Mouse (Mus musculus) T-helper 1 cell (primary cell): Measurements from ENCODE around the gene Pfkl.
"Not testable (repeated sequence)": the region's sequence is repeated elsewhere in the genome, so short reads cannot be mapped to it uniquely, and the experiment has no call there.

Experiments
- in situ Hi-C: fragments of 300-600 bp; cut with MboI, MseI; formaldehyde crosslinking; loops from one replicate; pipeline ENCODE4 v1.15.1; 2025; ENCODE audit warnings: high pct_unique_total_duplicates

Pfkl gene

DNA sequence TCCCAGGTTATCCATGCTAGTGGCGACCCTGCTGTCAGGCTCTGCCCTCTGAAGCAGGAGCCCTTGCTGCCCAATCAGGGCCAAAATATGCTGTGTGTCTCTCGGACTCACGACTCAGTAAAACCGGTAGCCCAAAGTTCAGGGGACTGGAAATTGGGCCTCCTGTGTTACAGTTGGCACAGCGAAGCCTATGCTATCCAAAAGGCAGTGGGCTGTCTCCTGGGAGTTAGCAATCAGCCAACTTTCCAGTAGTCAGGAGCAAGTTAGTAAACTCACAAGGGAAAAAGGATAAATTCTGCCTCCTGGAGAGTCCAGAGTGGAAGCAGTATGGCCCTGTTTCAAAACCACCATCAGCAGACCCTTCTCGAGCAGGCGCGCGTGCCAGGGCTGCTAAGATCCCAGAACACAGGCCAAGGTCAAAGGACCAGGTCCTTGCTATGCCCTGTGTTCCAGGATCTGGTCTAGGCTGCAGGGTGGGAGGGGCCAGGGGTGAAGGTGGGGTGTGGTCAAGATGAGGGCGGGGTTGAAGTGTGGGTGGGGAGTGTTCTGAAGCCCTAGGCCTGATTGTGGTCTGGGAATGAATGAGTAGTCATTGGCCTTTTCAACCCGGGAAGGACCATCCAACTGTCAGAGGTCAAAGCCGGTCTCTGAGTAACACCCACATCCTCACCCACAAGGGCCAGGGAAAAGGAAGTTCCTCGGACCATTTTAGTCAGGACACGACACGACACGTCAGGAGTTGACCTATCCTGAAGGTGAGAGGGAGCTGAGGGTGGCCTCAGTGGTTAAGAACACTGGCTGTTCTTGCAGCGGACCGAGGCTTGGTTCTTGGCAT is 3.0 kb upstream of the Pfkl start:
- in situ Hi-C loops, result no loop called here

DNA sequence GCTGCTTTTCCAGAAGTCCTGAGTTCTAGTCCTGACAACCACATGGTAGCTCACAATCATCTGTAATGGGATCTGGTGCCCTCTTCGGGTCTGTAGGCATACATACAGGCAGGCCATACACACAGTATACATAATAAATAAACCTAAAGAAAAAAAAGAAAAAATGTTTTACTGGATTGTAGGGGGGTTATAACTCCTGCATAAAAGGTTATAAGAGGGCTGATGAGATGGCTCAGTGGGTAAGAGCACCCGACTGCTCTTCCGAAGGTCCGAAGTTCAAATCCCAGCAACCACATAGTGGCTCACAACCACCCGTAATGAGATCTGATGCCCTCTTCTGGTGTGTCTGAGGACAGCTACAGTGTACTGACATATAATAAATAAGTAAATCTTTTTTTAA is 1.2 kb upstream of the Pfkl start:
- in situ Hi-C loops, result not testable (repeated sequence)

DNA sequence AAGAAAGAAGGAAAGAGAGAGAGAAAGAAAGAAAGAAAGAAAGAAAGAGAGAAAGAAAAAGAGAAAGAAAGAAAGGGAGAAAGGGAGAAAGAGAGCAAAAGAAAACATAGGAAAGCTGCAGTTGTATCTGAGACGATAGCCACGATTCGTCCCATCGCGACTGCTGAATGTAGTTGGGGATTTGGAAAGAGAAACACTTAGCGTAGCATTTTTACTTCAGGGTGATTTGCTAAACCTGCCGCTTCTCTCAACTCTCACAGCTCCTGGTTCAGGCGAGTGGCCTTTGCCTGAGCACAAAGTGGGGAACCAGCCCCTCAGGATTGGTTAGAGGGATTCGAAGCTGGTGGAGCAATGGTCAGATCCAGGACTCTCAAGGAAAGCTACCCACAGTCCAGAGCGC is 452 bp upstream of the Pfkl start:
- in situ Hi-C loops, result no loop called here

DNA sequence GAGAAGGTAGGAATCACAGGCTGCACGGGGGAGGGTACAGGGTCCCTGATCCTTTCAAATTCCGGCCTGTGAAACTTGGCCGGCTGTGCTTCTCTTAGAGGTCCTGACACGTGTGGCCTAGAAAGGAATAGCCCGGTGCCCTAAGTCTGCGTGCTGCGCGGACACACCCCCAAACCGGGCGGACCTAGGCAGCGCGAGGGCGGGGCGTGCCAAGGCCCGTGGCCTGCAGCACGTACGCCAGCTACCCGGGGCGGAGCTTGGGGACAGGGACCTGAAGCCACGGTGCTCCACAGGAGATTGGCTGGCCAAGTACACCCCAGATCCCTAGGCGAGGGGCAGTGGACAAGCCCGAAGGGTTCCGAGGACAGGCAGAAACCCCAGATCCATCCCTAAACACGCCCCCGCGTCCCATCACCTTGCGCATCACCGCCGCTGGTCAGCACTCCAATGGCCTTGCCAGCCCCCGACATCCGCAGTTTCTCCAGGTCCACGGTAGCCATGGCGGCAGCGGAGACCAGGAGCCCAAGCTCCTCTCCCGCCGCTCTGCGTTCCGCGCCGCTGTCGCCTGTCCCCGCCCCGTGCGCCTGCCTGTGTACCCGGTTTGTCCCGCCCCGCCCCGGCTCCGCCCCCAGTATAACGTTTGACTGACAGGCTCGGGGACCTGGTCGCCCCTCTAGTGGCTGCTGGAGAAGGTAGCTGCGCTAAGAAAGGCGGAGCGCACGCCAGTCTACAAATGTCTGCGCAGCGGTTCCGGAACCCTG is 519 bp downstream of the Pfkl start:
- in situ Hi-C loops, result loop anchor here (5.0 kb wide), 1 partner anchor 1582 kb away; no protein-coding TSS in a partner anchor

DNA sequence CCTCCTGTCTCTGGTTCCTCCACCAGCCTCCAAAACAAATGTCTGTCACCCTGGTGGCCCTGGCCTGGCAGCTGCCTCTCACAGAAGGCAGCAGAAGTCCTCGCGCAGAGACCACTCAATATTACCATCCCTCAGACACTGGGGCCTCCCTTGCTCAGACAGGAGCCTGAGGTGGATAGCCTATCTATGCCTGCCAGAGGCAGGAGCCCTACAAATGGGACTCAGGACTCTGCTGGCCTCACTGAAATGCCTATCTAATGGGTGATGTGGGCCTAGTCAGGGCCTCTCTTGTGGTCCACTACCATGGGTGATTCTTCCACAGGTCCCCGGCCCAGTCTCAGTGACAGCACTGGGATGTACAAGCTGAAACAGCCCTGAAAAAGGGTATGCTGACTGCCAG is 1.7 kb downstream of the Pfkl start:
- in situ Hi-C loops, result loop anchor here (5.0 kb wide), 1 partner anchor 1581 kb away; no protein-coding TSS in a partner anchor

DNA sequence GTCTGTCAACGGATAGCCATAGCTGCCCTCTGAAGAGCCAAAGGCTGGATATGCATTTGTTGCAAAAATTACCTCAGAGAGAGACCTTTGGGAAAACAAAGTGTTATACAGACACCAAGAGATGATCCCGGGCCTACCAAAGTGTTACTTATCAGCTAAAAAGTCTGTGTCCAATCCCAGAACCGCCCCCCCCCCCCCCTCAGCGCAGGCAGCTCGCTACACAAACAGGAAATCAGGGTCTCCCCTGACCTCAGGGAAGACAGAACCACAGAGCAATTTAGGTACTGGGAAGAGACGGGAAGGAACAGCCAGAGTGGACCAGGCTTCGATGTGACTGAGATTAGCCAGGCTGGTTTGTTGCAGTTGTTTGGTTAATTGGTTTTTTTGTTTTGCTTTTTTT is 2.7 kb downstream of the Pfkl start:
- in situ Hi-C loops, result loop anchor here (5.0 kb wide), 1 partner anchor 1580 kb away; no protein-coding TSS in a partner anchor

DNA sequence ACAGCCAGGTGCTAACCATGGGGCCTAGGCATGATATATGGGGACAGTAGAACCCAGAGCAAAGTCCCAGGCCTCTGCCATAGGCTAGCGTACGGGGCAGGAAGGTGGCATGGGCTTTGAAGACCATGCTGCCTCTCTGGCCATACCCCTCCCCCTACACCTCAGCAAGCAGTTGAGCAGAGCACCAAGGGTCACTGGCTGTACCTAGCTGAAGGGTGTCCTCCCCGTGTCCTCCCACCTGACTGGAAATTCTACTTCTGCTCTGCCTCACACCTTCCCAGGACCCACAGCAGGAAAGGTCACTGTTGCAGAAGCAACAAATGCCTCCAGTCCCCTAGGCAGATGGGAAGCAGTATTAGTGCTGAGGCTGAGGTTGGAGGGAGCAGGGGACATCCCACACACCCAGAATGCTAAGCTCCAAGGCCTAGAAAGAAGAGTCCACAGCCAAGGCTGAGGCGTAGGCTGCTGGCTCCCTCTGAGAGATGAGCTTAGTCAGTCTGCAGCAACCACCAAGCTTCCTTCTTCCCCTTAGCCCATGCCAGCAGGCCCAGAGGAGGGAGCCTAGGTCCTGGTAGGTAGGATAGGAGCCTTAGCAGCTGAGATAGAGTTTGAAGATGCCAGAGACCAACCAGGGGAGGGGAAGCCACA is 4.0 kb downstream of the Pfkl start:
- in situ Hi-C loops, result loop anchor here (5.0 kb wide), 1 partner anchor 1579 kb away; no protein-coding TSS in a partner anchor

DNA sequence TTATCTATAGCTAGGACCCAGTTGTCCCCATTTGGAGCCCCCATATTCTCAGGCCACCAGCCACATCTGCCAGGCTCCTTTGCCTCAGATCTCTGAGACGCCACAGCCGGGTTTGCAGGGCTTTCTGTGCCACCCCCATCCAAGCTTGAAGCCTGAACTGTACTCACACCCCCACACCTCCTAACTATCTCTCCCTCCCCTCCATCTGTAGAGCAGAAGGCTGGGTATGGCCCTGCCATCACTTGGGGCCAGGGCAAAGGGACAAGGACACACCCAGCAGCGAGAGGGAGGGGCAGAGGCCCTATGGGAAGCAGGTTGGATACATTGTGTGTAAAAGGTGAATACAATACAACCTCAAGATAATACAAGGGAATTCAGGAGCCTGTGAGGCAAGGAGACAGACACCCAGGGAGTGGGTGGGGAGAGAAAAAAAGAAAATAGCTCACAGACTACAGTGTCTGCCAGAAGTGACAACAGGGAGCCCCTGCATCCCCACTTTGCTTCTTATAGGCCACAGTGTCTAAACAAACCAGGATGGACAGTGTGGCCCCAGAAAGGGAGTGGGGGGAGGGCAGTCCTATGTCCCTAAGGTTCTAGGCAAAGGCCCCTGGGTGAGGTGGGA is 5.3 kb downstream of the Pfkl start:
- in situ Hi-C loops, result loop anchor here (5.0 kb wide), 1 partner anchor 1577 kb away; no protein-coding TSS in a partner anchor

DNA sequence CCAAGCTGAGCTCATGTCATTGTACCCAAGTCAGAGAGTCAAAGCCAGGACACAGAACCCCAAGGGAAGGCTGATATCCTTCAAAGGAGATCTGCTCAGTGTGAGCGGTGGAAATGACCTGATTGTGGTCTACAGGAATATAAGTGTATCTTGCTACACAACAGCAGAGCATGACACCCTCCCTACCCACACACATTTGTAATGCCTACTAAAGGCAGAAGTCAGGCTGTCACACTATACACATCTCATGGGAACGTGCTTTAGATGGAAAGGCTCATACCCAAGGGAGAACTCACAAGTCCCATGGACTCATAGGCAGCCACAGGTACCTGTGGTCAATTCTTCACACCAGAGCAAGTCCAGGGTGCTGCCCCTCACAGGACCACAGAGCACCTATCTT is 7.6 kb downstream of the Pfkl start:
- in situ Hi-C loops, result no loop called here

DNA sequence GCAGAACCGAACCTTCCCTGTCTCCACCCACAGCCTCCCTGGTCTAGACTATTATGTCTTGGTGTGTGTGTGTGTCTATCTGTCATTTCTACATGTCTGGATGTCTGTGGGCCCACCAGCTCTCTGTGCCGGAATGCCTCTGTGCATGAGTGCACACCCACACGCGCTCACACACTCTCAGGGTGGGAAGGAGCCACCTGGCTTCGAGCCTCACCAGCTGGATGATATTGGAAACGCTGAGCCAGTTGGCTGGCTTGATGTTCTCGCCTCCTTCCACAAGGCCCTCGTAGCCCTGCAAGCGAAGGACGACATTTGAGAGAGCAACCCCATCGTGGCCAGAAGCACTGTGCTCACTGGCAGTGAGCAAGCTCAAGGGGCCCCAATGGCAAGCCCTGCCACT is 8.1 kb downstream of the Pfkl start:
- in situ Hi-C loops, result no loop called here

DNA sequence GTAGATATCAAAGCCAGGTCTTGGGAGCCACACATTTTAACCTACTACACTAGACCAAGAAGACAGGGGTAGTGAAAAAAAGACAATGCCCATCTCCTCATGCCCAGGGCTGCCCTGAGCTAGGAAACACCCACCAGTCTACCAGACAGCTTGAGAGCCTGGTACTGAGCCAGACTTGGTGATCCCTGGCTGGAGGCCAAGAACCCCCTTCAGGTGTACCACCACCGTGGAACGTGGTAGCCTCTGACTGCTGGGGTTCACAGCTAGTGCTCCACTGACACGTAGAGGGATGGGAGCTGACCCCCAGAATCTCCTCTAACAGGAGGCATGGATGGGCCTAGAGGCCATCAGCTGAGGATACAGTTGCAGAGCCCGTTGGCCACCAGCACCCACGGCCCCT is 9.7 kb downstream of the Pfkl start:
- in situ Hi-C loops, result no loop called here

DNA sequence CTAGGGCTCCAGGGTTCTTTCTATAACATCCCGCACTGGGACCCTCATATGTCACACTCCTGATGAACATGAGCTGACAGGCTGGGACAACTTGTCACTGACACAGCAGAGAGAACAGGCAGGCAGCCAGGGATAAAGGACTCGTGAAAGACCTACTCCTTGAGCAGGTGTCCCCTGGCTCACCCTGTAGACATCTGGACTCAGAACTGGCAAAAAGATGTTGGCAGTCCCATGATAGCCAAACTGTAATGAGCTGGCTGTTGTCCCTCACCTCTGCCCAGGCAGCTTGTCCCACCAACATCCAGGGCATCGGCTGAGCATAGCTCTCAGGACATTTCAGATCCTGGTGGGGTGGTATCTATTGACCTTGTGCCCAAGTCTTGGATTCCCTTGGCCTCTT is 14.2 kb downstream of the Pfkl start:
- in situ Hi-C loops, result no loop called here

DNA sequence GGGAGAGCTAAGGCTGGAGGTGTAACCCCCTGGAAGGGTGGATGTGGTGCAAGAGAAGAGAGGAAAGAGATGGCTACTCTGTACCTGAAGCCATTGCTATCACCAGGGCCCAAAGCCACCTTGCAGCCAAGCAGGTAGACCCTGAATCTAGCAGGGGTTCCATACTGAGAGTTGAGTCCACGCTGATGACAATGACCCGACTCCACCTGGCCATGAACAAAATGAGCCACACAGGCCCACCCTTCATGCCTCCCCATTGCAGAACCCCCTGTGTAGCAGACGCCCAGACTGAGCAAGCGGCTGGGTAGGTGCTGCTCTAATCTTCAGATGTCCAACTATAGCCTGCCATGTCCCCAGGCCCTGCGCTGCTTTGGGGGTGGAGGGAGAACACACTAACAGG is 24.1 kb downstream of the Pfkl start:
- in situ Hi-C loops, result no loop called here

DNA sequence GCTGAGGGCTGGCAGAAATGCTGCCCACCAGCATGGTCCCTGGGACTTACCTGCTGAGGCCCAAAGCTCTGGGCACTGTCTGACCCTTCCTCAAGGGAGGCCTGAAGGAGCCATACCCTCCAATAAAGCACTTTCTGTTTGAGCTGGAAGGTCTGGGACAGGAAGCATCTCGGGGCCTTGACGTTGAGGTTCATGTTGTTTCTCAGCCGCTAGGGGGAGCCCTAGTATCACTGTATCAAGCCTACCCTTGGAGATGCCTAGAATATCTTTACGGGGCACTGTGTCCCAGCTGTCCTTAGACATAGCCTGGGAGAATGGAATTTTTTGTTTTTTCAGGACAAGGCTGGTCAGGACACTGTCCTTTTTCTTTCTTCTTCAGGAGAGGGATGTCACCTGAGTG is 25.2 kb downstream of the Pfkl start:
- in situ Hi-C loops, result no loop called here

DNA sequence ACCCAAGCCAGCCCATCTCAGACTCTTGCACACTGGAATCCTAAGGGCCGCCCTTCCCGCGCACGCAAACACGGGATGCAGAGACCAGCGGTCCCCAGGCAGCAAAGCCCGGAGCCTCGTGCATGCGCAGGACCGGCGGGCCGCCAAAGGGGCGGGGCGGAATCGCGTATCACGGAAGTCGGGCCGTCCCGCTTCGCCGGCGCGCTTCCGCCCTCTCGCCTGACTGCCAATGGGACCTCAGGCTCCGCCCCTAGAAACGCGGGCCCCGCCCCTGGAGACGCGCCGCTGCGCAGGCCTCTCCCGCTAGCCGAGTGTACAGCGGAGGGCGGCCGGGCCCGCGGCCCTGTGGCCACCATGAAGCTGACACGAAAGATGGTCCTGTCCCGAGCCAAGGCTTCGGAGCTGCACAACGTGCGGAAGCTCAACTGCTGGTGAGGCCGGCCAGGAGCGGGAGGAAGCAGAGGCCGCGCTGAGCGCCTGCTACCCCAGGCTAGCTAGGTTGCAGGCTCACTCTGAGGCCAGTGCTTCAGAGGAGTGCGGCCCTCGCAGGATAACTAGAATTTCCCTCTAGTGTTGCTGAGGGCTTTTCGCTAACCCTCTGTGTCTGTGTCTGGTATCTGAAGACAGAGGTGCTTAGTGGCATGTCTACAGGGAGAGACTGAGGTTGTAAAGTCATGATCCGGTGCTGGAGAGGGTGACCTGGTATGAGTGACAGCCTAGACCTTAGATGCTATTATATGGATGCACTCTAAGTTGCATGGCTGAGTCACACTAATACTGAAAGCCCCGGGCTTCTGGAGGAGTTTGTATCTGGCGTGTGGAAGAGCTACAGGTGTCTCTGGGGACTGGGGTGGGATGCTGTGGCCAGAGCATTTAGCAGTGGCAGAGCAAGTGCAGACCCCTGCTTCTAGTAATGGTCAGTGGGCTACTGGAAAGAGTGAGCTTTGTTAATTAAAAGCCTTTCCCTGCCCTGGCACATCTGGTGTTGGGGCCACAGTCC is 31.2 kb downstream of the Pfkl start, which contains the start of gene 1810043G02Rik:
Gene 1810043G02Rik, plus strand, starts transcription at position 174 of the 1,000 bp plus-strand sequence.
- in situ Hi-C loops, result no loop called here

DNA sequence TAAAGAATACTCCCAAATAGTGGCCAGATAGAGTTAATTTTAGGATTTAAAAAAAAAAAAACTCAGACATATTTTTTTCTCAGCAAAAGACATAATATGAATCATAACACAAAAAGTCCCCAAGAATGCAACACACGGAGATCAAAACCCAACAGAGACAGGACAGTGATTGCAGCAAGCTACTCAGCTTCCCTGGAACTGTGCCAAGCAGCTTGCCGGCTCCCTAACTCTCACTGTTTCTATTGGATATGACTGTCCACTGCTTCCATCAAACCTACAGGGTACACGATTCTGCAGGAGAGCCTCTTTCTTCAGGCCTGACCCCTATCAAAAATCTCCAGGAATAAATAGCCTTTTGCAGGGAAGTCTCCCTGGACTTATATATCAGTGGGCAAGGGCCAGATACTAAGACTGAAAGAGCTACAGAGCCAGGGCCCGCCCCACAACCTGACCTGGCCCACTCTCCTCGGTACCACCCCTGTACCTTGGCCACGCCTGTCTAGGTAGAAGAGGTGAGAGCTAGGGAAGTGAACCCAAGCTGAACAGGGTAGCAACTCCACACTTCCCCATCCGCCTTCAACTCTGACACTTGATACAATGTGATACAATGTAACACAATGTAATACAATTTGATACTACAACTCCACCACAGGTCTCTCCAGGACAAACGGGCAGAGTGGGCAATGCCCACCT is 33.3 kb downstream of the Pfkl start:
- in situ Hi-C loops, result no loop called here

DNA sequence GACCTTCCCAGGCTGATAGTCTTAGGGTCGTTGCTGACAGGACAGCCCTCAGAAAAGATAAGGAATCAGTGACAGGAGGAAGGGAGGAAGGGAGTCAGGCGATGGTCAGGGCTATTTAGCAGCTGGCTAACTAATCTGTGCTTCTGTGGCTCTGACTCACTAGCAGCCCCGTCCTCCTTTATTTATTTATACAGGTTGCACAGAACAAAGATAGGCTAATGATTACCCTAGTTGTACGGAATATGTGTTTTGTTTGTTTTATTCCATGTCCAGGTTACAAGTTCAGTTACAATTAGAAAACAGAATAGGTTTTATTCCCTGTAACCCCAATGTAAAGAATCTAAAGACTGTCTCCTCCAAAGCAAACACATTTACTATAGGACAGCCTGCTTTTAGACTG is 34.2 kb downstream of the Pfkl start:
- in situ Hi-C loops, result no loop called here

DNA sequence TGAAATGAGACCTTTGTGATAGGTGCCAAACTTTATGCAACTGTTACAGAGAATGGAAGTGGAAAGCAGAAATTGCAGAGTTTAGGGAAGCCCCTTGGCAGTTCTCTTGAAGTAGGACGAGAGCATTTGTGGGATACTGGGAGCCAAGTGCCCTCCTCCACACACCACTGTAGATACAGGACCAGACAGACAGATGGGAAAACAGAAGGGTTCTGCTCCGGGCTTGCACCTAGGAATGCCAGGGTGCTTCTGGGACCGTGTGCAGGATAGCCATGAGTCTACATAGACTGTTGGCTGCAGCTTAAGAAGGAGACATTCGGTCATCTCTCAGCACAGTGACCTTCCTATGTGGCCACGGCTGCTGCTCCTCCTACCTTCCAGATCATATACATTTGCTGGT is 35.1 kb downstream of the Pfkl start:
- in situ Hi-C loops, result no loop called here

DNA sequence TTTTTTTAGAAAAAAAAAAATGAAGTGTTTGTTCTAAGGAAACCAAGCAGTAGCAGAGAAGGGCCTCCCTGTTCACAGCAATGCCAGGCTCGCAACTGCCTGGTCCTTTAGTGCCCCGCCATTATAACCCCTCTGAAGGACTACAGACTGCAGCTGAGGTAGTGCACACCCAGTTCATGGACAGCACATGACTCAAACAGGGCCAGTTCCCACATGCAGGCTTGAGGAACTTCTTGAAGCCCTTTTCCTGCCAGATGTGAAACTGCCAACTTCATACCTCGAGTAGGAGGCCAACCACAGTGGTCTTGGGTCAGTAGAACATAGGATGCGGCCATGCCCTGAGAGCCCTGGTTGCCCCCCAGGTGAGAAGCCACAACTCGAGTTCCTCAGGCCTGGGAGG is 35.6 kb downstream of the Pfkl start:
- in situ Hi-C loops, result no loop called here
